Mouse (Mus musculus): Measurements from ENCODE around the gene Spryd7.

- TF ChIP-seq CTCF (IDR thresholded peaks at IDR 0.05; ENCODE audit: extremely low read depth, insufficient read depth, insufficient read length, insufficient replicate concordance) (no peak), POLR2A (IDR thresholded peaks at IDR 0.05; ENCODE audit: low read depth, low read length) (no peak)
Measured at GRCm38 (mm10) chr14:61604081-61604480, 47.4 kb upstream of the Spryd7 start.
